Mouse (Mus musculus) forebrain, embryonic 12.5 days (tissue): ENCODE data around the gene Hk2. TPM values are rescaled to one million over a fixed set of nuclear protein-coding genes. Genes with fewer than 3 reads are reported as not detected.
A peak's percentile ranks its signal among the peaks of the same experiment; 100 is the strongest.

Source experiments
- ATAC-seq: fragments of 200-750 bp; cut with Nextera tagmentation; 2 replicates; pipeline ENCODE4 v1.8.0; 2017; ENCODE audit warnings: moderate TSS enrichment; ENCODE audit not compliant: low FRiP score
- H3K27ac ChIP-seq: fragments of 300-500 bp; sonication (generic); 2 replicates; pipeline ENCODE4 v1.5.1; 2016; ENCODE audit warnings: mild to moderate bottlenecking
- H3K27me3 ChIP-seq: fragments of 300-500 bp; sonication (generic); 2 replicates; pipeline ENCODE4 v1.6.1; 2016; ENCODE audit warnings: mild to moderate bottlenecking
- H3K36me3 ChIP-seq: fragments of 300-500 bp; sonication (generic); replicated peaks from 2 replicates; pipeline ENCODE4 v1.6.1; 2016; ENCODE audit warnings: mild to moderate bottlenecking
- H3K4me1 ChIP-seq: fragments of 300-500 bp; sonication (generic); 2 replicates; pipeline ENCODE4 v1.6.1; 2016
- H3K4me2 ChIP-seq: fragments of 300-500 bp; sonication (generic); 2 replicates; pipeline ENCODE4 v1.6.1; 2016; ENCODE audit warnings: mild to moderate bottlenecking, moderate library complexity
- H3K4me3 ChIP-seq: fragments of 300-500 bp; sonication (generic); replicated peaks from 2 replicates; pipeline ENCODE4 v1.5.1; 2016; ENCODE audit warnings: mild to moderate bottlenecking
- H3K9ac ChIP-seq: fragments of 300-500 bp; sonication (generic); 2 replicates; pipeline ENCODE4 v1.6.1; 2016; ENCODE audit warnings: mild to moderate bottlenecking
- H3K9me3 ChIP-seq: fragments of 300-500 bp; sonication (generic); 2 replicates; pipeline ENCODE4 v1.6.1; 2016
- WGBS: fragments of 180-500 bp; shearing (Covaris S2); methylation state at CpG from one replicate; pipeline ENCODE4 v1.1.7; 2016; 5-methylcytosine and 5-hydroxymethylcytosine counted together
- polyA plus RNA-seq: library from polyadenylated mRNA; unstranded; fragments of >200 nt; fragmentation: Nextera tagmentation; extraction: Ambion mirVana; gene quantifications from 2 replicates; pipeline ENCODE4 v1.2.1, GENCODE M21; 2016

Gene Hk2
- polyA plus RNA-seq, 1 experiment from 2014 or later = 16.4 TPM

- 96% methylated on average over 7 of the region's 7 CpGs for WGBS
- no peak for ATAC-seq
- Histone ChIP-seq H3K4me2 (no peak overlapping the region), H3K4me3 (no peak overlapping the region), H3K36me3 (peaks cover 17% of the 10 kb centered on the region), H3K4me1 (no peaks in the 10 kb centered on the region), H3K9ac (no peak overlapping the region), H3K27me3 (no peaks in the 10 kb centered on the region), H3K9me3 (0 out of 2 replicates have a peak, but pooled peaks cover 2% of the 10 kb centered on the region), H3K27ac (no peak overlapping the region)
Observed at GRCm38 (mm10) chr6:82751791-82752190, 22.5 kb downstream of the Hk2 start.

- Histone ChIP-seq H3K4me3 (no peak overlapping the region), H3K36me3 (peaks cover 21% of the 10 kb centered on the region), H3K27me3 (no peaks in the 10 kb centered on the region), H3K4me1 (no peaks in the 10 kb centered on the region), H3K27ac (no peak overlapping the region), H3K9me3 (0 out of 2 replicates have a peak, but pooled peaks cover 2% of the 10 kb centered on the region), H3K9ac (no peak overlapping the region), H3K4me2 (no peak overlapping the region)
- WGBS = 92% methylated on average over 11 of the region's 11 CpGs
- ATAC-seq = no peak
Observed at GRCm38 (mm10) chr6:82751031-82751430, 23.2 kb downstream of the Hk2 start.

GRCm38 (mm10) chr6:82750063-82750462 is 24.2 kb downstream of the Hk2 start:
- Histone ChIP-seq H3K4me3 (no peak overlapping the region), H3K27ac (no peak overlapping the region), H3K36me3 (peaks cover 21% of the 10 kb centered on the region), H3K27me3 (no peaks in the 10 kb centered on the region), H3K4me1 (no peaks in the 10 kb centered on the region), H3K4me2 (no peak overlapping the region), H3K9ac (no peak overlapping the region), H3K9me3 (0 out of 2 replicates have a peak, but pooled peaks cover 2% of the 10 kb centered on the region)
- no peak for ATAC-seq
- WGBS = 53% methylated on average over 2 of the region's 2 CpGs

- Histone ChIP-seq H3K36me3 (peaks cover 29% of the 10 kb centered on the region), H3K4me2 (no peak overlapping the region), H3K4me3 (no peak overlapping the region), H3K9ac (no peak overlapping the region), H3K27me3 (no peaks in the 10 kb centered on the region), H3K9me3 (0 out of 2 replicates have a peak, but pooled peaks cover 2% of the 10 kb centered on the region), H3K4me1 (no peaks in the 10 kb centered on the region), H3K27ac (no peak overlapping the region)
- 91% methylated on average over 9 of the region's 9 CpGs for WGBS
- no peak for ATAC-seq
Observed at GRCm38 (mm10) chr6:82748106-82748672, 26.1 kb downstream of the Hk2 start.

- no peak overlapping the region for H3K4me3 ChIP-seq
- H3K4me1 ChIP-seq = no peaks in the 10 kb centered on the region
- H3K9ac ChIP-seq = no peak overlapping the region
- H3K27me3 ChIP-seq = no peaks in the 10 kb centered on the region
- no peak overlapping the region for H3K4me2 ChIP-seq
- 88% methylated on average over 5 of the region's 5 CpGs for WGBS
- H3K9me3 ChIP-seq = 0 out of 2 replicates have a peak, but pooled peaks cover 2% of the 10 kb centered on the region
- H3K36me3 ChIP-seq = peaks cover 40% of the 10 kb centered on the region
- ATAC-seq = no peak
- no peak overlapping the region for H3K27ac ChIP-seq
Observed at GRCm38 (mm10) chr6:82747085-82747484, 27.2 kb downstream of the Hk2 start.

GRCm38 (mm10) chr6:82744553-82744952 is 29.7 kb downstream of the Hk2 start:
- no peaks in the 10 kb centered on the region for H3K27me3 ChIP-seq
- ATAC-seq = no peak
- no peak overlapping the region for H3K9ac ChIP-seq
- H3K4me1 ChIP-seq = no peaks in the 10 kb centered on the region; the same call in 1 of the 2 replicates
- 90% methylated on average over 9 of the region's 9 CpGs for WGBS
- H3K4me3 ChIP-seq = no peak overlapping the region
- H3K9me3 ChIP-seq = no peaks in the 10 kb centered on the region
- H3K36me3 ChIP-seq = peaks cover 30% of the 10 kb centered on the region
- H3K27ac ChIP-seq = no peak overlapping the region
- H3K4me2 ChIP-seq = no peak overlapping the region

- Histone ChIP-seq H3K27ac (no peak overlapping the region), H3K4me3 (no peak overlapping the region), H3K4me2 (no peak overlapping the region), H3K27me3 (no peaks in the 10 kb centered on the region), H3K36me3 (peaks cover 44% of the 10 kb centered on the region), H3K9me3 (no peaks in the 10 kb centered on the region), H3K4me1 (no peaks in the 10 kb centered on the region; the same call in 1 of the 2 replicates), H3K9ac (no peak overlapping the region)
- ATAC-seq = no peak
- 80% methylated on average over 5 of the region's 5 CpGs for WGBS
Observed at GRCm38 (mm10) chr6:82741518-82741880, 32.8 kb downstream of the Hk2 start.

- Histone ChIP-seq H3K27ac (no peak overlapping the region), H3K4me2 (no peak overlapping the region), H3K9me3 (no peaks in the 10 kb centered on the region), H3K36me3 (peaks cover 46% of the 10 kb centered on the region), H3K4me3 (no peak overlapping the region), H3K4me1 (no peaks in the 10 kb centered on the region; the same call in 1 of the 2 replicates), H3K27me3 (no peaks in the 10 kb centered on the region), H3K9ac (no peak overlapping the region)
- no peak for ATAC-seq
- 83% methylated on average over 8 of the region's 8 CpGs for WGBS
Observed at GRCm38 (mm10) chr6:82740868-82741517, 33.3 kb downstream of the Hk2 start.

- no peaks in the 10 kb centered on the region for H3K9me3 ChIP-seq
- no peaks in the 10 kb centered on the region; the same call in 1 of the 2 replicates for H3K4me1 ChIP-seq
- ATAC-seq = peak; percentile 60; the same call in 1 of the 2 replicates
- no peak overlapping the region for H3K4me2 ChIP-seq
- H3K9ac ChIP-seq = no peak overlapping the region
- no peak overlapping the region for H3K27ac ChIP-seq
- 30% methylated on average over 6 of the region's 6 CpGs for WGBS
- H3K4me3 ChIP-seq = no peak overlapping the region
- H3K27me3 ChIP-seq = no peaks in the 10 kb centered on the region
- H3K36me3 ChIP-seq = peaks cover 46% of the 10 kb centered on the region
Observed at GRCm38 (mm10) chr6:82740269-82740668, 34.0 kb downstream of the Hk2 start.

GRCm38 (mm10) chr6:82737634-82738540 is 36.4 kb downstream of the Hk2 start:
- WGBS = 94% methylated on average over 27 of the region's 27 CpGs
- Histone ChIP-seq H3K9ac (no peak overlapping the region), H3K4me3 (no peak overlapping the region), H3K36me3 (peaks cover 46% of the 10 kb centered on the region), H3K4me2 (no peak overlapping the region), H3K27ac (no peak overlapping the region), H3K4me1 (no peaks in the 10 kb centered on the region; the same call in 1 of the 2 replicates), H3K9me3 (no peaks in the 10 kb centered on the region), H3K27me3 (no peaks in the 10 kb centered on the region)
- ATAC-seq = no peak

GRCm38 (mm10) chr6:82736626-82737600 is 37.3 kb downstream of the Hk2 start:
- no peak overlapping the region for H3K4me3 ChIP-seq
- no peak for ATAC-seq
- H3K4me1 ChIP-seq = no peaks in the 10 kb centered on the region; the same call in 1 of the 2 replicates
- no peak overlapping the region for H3K27ac ChIP-seq
- H3K36me3 ChIP-seq = peaks cover 39% of the 10 kb centered on the region
- H3K9ac ChIP-seq = no peak overlapping the region
- 92% methylated on average over 25 of the region's 25 CpGs for WGBS
- no peak overlapping the region for H3K4me2 ChIP-seq
- no peaks in the 10 kb centered on the region for H3K9me3 ChIP-seq
- no peaks in the 10 kb centered on the region for H3K27me3 ChIP-seq
